Mouse (Mus musculus) kidney, adult 2 months (tissue): ENCODE data around the gene Syp. TPM values are rescaled to one million over a fixed set of nuclear protein-coding genes. Genes with fewer than 3 reads are reported as not detected.

ENCODE experiments used
- DNase-seq: peaks from one replicate; pipeline ENCODE4 v3.0.0; 2021
- H3K27ac ChIP-seq: fragments of 200-500 bp; 2 replicates; pipeline ENCODE4 v1.5.1; 2012; ENCODE audit warnings: low read depth, low read length, control low read depth, inconsistent platforms; ENCODE audit not compliant: insufficient read depth
- H3K27me3 ChIP-seq: fragments of 200-500 bp; replicated peaks from 2 replicates; pipeline ENCODE4 v1.6.1; 2012; ENCODE audit warnings: mild to moderate bottlenecking, moderate library complexity, low read length, inconsistent platforms; ENCODE audit not compliant: control insufficient read depth, insufficient read depth
- H3K36me3 ChIP-seq: fragments of 200-500 bp; 2 replicates; pipeline ENCODE4 v1.6.1; 2012; ENCODE audit warnings: mild to moderate bottlenecking, moderate library complexity, low read length, inconsistent platforms; ENCODE audit not compliant: control insufficient read depth, insufficient read depth
- H3K4me1 ChIP-seq: fragments of 200-500 bp; 2 replicates; pipeline ENCODE4 v1.6.1; 2011; ENCODE audit warnings: low read length; ENCODE audit not compliant: control insufficient read depth, insufficient read depth
- H3K4me3 ChIP-seq: fragments of 200-500 bp; 2 replicates; pipeline ENCODE4 v1.5.1; 2011; ENCODE audit warnings: mild to moderate bottlenecking, low read depth, low read length, control low read depth; ENCODE audit not compliant: insufficient read depth
- CTCF ChIP-seq: fragments of 200-500 bp; conservative IDR thresholded peaks from 2 replicates; pipeline ENCODE4 v1.5.1; 2011; ENCODE audit warnings: low read depth, mild to moderate bottlenecking, control low read depth, low read length, moderate library complexity, mixed read lengths; ENCODE audit not compliant: insufficient read depth, insufficient read length
- POLR2A ChIP-seq: fragments of 200-500 bp; IDR thresholded peaks from one replicate; pipeline ENCODE4 v1.6.1; 2011; ENCODE audit warnings: low read depth, low read length, control low read depth
- WGBS: fragments of 180-500 bp; shearing (Covaris S2); methylation state at CpG from one replicate; pipeline ENCODE4 v1.1.7; 2018; 5-methylcytosine and 5-hydroxymethylcytosine counted together
- polyA plus RNA-seq: library from polyadenylated mRNA; depleted of rRNA; stranded (reverse); fragments of >200 nt; gene quantifications from 2 replicates; pipeline ENCODE4 v1.2.3, GENCODE M21; 2012; rRNA removed

Syp gene
- 8.0 and 9.2 TPM in 2 replicates for polyA plus RNA-seq

- no peak within 1 kb of the TSS for H3K27ac ChIP-seq
- H3K4me3 ChIP-seq: peak within 1 kb of the TSS; percentile 45
- TF ChIP-seq POLR2A: no peak
- no peak for TF ChIP-seq CTCF
- H3K4me1 ChIP-seq: no peaks in the 10 kb centered on the region
- no peaks in the 10 kb centered on the region for H3K36me3 ChIP-seq
- peak; percentile 78 for DNase-seq
- WGBS: under 1% methylated on average over 42 of the region's 42 CpGs
- H3K27me3 ChIP-seq: no peaks in the 10 kb centered on the region
Observed at GRCm38 (mm10) chrX:7638401-7639091, at the start of gene Syp. Gene Syp (plus strand): TSS chrX:7638471.

- no peaks in the 10 kb centered on the region for H3K27me3 ChIP-seq
- no peak for DNase-seq
- no peaks in the 10 kb centered on the region; the same call in 1 of the 2 replicates for H3K4me1 ChIP-seq
- no peaks in the 10 kb centered on the region; the same call in 1 of the 2 replicates for H3K36me3 ChIP-seq
- WGBS: 86% methylated on average over 9 of the region's 9 CpGs
- H3K4me3 ChIP-seq: no peak overlapping the region
- TF ChIP-seq CTCF (no peak), POLR2A (no peak)
- no peak overlapping the region for H3K27ac ChIP-seq
Observed at GRCm38 (mm10) chrX:7595371-7595770, 42.9 kb upstream of the Syp start.

DNA sequence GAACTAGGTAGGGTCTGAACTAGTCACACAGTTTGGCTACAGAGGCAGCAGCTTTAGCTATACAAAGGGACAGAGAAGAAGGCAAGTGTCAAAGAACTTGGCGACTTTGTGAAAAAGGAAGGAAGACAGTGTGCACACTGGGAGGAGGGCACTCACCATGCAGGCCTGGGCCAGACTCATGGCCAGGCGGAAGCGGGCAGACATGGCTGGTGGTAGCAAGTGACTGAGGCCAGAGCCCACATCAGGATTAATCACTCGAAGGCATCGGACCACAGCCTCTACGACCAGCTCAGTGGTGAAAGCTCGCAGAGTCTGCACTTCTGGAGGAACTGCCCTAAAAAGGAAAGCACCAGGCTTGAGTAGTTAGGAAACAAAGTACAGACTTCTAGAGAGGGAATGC lies 34.3 kb upstream of the Syp start:
- no peak overlapping the region for H3K4me3 ChIP-seq
- H3K4me1 ChIP-seq: peaks cover 4% of the 10 kb centered on the region; the same call in 1 of the 2 replicates
- H3K27ac ChIP-seq: no peak overlapping the region
- peak; percentile 2 for DNase-seq
- no peaks in the 10 kb centered on the region; the same call in 1 of the 2 replicates for H3K36me3 ChIP-seq
- 74% methylated on average over 7 of the region's 7 CpGs for WGBS
- TF ChIP-seq CTCF: no peak
- TF ChIP-seq POLR2A: no peak
- no peaks in the 10 kb centered on the region for H3K27me3 ChIP-seq

DNA sequence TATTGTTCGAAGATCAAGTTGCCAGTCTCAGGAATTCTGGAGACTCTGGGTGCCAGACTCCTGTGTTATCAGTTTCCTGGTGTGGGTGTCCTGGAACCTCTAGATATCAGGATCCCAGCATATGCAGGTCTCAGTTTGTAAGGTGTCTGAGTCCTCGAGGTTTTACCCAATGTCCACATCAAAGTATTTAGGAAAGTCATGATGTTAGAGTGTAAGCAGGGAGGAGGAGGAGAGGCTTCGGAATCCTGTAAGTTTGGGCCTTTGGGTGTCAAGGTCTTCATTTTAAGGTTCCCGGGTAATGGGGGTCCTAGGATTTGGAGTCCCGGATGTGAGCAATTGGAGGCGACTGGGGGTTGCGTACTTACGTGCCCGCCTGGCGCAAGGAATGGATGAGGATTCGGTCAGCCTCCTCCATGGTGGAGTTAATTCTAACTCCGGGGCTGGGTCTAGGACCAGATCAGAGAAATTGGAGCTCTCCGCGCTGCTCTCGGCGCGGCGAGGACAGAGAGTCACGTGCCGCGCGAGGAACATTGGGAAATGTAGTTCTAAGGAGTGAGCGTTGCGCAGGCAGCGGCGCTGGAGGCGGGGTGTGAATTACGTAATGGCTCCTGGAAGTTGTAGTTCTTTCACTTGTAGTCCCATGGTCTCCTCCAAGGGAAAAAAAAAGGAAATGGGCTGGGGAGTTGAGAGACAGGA lies 33.2 kb upstream of the Syp start, which contains the start of gene Ccdc22:
Gene Ccdc22, minus strand, starts transcription at position 639 of the 696 bp plus-strand sequence.
- WGBS: under 1% methylated on average over 28 of the region's 28 CpGs
- DNase-seq: peak; percentile 93
- TF ChIP-seq CTCF: no peak
- no peak for TF ChIP-seq POLR2A
- Histone ChIP-seq H3K36me3 (no peaks in the 10 kb centered on the region), H3K27ac (no peak within 1 kb of the TSS), H3K4me1 (peaks cover 4% of the 10 kb centered on the region; the same call in 1 of the 2 replicates), H3K4me3 (peak within 1 kb of the TSS; percentile 91), H3K27me3 (no peaks in the 10 kb centered on the region)

DNA sequence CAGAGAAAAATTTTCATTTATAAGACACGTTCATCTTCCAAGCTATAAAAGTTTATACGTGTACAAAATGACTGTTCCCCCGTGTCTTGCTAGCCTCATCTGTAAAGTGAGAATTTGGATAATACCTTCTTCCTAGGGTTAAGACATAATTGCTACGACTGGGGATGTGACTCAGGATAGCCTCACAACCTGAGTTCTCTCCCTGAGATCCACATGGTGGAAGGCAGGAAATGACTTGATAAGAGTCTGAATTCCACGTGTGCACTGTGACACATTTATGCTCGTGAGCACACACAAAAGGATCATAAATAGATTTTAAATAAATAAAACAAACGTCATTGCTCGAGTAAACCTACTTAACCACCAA lies 32.7 kb upstream of the Syp start:
- H3K27me3 ChIP-seq: no peaks in the 10 kb centered on the region
- no peak for TF ChIP-seq CTCF
- TF ChIP-seq POLR2A: no peak
- H3K4me1 ChIP-seq: peaks cover 4% of the 10 kb centered on the region; the same call in 1 of the 2 replicates
- no peak overlapping the region for H3K4me3 ChIP-seq
- no peaks in the 10 kb centered on the region for H3K36me3 ChIP-seq
- no peak for DNase-seq
- 21% methylated on average over 8 of the region's 8 CpGs for WGBS
- H3K27ac ChIP-seq: no peak overlapping the region

DNA sequence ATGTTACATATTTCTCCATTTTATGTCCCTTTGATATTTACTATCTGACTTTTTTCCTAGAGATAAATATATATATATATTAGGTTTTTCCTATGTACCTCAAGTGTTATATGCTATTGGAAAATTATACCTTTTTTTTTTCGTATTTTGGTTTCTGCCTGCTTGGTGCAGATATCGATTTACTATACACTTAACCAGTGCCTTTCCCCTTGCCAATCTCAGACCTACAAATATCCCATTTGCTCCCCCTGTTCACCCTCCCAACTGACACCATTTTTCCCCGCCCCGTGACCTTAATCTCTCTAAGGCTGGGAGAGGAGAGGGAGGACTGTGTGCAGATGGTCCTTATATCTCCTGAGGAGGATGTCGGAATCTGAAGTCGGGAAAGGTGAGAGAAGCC lies 31.5 kb upstream of the Syp start, which contains the start of gene Cacna1f:
Gene Cacna1f, plus strand, starts transcription at position 301 of the 400 bp plus-strand sequence.
- peaks cover 4% of the 10 kb centered on the region; the same call in 1 of the 2 replicates for H3K4me1 ChIP-seq
- H3K27ac ChIP-seq: no peak within 1 kb of the TSS
- no peak within 1 kb of the TSS for H3K4me3 ChIP-seq
- H3K27me3 ChIP-seq: no peaks in the 10 kb centered on the region
- TF ChIP-seq CTCF (no peak), POLR2A (no peak)
- no peaks in the 10 kb centered on the region for H3K36me3 ChIP-seq
- WGBS: 73% methylated on average over 6 of the region's 6 CpGs
- no peak for DNase-seq

GRCm38 (mm10) chrX:7610035-7610434 lies 28.2 kb upstream of the Syp start:
- Histone ChIP-seq H3K4me3 (no peak overlapping the region), H3K27me3 (no peaks in the 10 kb centered on the region)
- TF ChIP-seq POLR2A (no peak), CTCF (no peak)

More at GRCm38 (mm10) chrX:7610035-7610434, 28.2 kb upstream of the Syp start:
- WGBS: 5% methylated on average over 21 of the region's 21 CpGs
- Histone ChIP-seq H3K4me1 (no peaks in the 10 kb centered on the region), H3K27ac (no peak overlapping the region), H3K36me3 (no peaks in the 10 kb centered on the region)
- DNase-seq: no peak
